Mouse (Mus musculus) thymus, postnatal 36 days (tissue): Measurements from ENCODE around the gene Itpk1.

ENCODE experiments used
- DNase-seq, 2 experiments: peaks; one replicate each; pipeline ENCODE4 v3.0.0; 2022; ENCODE audit warnings: mixed read lengths in 2 of 2

The Itpk1 gene

DNA sequence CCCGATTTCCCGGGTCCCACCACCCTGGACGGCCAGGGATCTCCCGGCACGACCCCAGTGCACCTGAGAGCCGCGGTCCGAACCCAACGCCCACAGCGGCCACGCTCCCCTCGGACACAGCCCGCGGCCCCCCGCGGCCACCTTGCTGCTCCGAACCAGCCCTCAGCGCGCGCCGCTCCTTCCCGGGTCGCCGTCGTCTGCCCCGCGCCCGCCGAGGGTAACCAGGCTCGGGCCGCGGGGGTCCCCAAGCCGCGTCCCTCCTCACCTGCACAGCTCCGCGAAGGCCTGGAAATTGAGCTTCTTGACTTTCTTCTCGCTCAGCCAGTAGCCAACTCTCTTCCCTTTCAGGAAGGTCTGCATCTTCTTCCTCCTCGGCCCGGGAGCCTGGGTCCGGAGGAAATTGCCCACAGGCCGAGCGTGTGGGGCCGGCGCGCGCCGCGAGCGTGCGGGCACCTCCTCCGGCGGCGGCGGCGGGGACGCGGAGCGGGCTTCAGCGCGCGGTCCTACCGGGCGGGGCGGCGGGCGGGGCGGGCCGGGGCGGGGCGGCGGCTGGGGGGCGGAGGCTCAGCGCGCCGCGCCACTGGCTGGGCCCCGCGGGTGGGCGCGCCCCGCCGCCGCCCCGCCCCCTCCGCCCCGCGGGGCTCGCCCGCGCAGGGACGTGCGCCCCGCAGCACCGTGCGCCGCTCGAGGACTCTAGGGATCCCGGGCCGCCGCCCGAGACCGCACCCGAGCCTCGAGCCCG, at the start of gene Itpk1:
TSS of gene Itpk1 (minus strand) at position 474 of the 742 bp plus-strand sequence.
- peak; percentile 61 to 63 for DNase-seq

GRCm38 (mm10) chr12:102748256-102748655, 43.5 kb upstream of the Itpk1 start:
- no peak for DNase-seq

DNA sequence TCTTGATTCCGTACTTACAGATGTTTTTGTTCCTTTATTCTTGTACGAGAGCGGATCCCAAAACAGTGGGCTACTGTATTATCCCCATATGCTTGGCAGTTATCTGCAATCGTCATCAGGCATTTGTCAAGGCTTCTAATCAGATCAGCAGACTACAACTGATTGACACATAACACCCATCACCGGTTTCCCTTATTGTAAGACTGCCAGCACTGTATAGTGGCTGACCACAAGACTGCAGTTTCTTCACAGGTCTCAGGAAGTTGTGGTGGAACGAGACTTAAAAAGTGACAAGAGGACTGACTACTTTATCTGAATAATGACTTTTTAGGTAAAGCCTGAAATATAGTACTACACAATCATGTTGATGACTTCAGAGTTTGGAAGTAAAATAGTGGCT, 40.1 kb upstream of the Itpk1 start:
- no peak for DNase-seq

- DNase-seq: peak; percentile 87 to 91
These were observed 39.2 kb upstream of the Itpk1 start, which contains the start of the genes Moap1 and Tmem251 for GRCm38 (mm10) chr12:102743589-102744574. Gene Moap1 (minus strand): TSS chr12:102743661. Gene Tmem251 (plus strand): TSS chr12:102743762.

DNA sequence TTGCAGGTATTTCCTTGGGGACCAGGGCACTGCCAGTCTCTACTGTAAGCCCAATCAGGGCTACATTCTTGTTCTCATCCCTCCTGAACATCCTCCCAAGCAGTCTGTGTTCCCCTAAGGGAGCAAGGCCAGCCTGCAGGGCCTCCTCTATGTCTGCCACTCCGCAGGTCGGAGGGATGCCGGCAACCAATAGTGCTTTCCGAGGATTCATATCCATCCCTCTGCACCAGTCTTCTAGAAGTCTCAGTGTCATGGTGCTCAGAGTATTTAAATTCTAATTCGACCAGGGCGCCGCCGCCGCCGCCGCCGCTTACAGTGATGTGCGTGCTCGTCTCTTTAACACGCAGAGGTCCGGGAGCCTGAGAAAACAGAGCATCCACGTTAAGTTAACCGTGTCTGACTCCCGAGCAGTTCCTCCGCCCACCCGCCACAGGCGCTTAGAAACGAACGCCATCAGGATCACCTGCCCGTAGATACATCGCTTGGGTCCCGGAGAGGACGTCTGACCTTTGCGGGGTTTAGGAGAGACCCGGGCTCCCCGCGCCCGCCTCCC, 38.4 kb upstream of the Itpk1 start:
- no peak for DNase-seq

DNA sequence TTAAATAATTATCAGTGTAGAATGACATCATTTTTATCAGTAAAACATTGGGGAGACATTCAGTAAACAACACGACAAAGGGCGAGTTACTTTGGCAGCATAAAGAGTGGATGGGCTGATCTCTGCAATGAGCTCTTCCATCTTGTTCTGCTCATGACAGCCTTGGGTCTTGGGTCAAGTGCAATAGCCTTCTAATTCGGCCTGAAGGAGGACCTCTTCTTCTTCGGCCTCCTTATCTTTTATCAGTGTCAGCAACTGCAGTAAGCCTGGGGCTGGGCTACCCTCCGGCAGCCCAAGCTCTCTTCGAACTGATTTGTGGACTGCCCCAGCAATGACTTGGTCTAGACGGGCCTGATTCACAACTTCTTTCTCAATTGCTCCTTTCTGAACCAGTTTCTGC, 37.3 kb upstream of the Itpk1 start:
- DNase-seq: no peak

GRCm38 (mm10) chr12:102740285-102740684, 35.6 kb upstream of the Itpk1 start:
- DNase-seq: no peak

DNA sequence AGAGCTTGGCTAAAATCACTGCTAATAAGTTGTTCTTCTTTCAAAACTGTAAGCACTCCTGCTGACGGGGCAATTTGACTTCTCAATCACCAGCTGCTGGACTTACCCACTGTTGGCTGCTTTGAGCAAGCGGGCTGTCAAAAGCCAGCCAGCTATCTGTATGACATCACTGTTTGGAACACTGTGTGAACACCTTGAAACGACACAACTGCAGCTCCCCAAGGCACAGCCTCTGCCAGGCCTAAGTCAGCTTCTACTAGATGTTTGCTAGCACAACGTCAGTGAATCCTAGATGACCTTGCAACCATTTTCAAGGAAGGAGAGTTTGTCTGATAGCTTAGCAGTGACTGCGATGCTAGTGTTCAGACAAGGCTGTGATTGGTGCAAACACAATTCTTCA, 34.4 kb upstream of the Itpk1 start:
- DNase-seq: no peak

DNA sequence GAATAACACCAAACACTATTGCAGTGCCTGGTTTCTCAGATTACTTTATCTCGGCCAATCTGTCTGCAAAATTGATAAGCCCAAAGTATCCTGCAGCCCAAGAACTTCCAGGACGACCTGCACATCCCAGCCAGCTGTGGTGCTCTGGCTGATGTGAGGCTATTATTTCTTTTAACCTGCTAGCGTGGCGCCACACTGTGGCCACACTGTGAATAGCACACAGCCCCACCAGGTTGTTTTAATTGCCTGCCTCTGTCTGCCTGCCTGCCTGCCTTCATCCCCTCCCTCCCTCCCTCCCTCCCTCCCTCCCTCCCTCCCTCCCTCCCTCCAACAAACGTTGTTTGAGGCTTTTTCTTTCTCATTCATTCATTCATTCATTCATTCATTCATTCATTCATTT, 28.7 kb upstream of the Itpk1 start:
- peak; percentile 62 to 64 for DNase-seq

- no peak for DNase-seq
These were observed 26.3 kb upstream of the Itpk1 start for GRCm38 (mm10) chr12:102730798-102731619.

DNA sequence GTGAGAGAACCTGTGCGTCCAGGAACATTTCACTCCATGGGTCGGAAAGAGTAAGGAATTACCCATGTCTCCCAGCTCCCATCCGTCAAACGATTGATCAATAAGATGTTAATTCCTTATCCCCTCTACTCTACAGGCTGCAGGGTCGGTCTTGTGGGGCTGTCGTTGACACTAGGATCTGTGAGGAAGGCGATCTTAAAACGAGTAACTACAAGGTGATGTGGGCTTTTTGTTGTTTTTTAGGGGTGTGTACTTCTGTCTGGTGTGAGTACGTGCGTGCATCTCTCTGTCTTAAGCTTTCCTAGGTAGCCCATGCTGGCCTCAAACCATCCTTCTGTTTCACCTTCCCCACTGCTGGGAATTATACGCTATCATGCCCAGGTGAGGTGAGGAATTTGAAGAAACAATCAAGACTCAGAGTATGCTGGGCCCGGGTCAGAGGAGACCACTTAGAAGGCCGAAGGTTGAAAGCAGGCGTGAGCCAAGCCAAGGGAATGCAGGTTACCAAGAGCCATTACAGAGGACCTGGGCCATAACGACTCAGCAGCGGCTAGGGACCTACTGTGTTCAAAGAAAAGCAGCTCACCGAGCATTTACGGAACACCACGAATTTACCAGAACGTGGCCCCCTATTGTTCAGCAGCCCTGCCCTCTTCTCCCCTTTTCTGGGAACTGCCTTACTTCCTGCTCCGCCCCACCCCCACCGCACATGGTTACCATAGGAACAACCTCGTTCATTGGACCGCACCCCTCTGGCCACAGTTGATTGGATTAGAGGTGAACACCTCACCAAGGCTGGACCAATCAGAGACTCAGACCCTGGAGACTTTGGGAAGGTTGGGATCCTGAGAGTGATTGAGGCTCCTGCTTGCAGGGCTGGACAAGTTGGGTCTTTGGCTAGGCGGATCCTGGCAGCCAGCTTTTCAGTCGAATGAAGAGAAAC, 25.4 kb upstream of the Itpk1 start:
- DNase-seq: peak; percentile 43 to 57

- DNase-seq: no peak
These were observed 21.0 kb upstream of the Itpk1 start for GRCm38 (mm10) chr12:102725761-102726175.

GRCm38 (mm10) chr12:102725146-102725545, 20.4 kb upstream of the Itpk1 start:
- no peak for DNase-seq

GRCm38 (mm10) chr12:102723861-102724260, 19.1 kb upstream of the Itpk1 start:
- DNase-seq: no peak

DNA sequence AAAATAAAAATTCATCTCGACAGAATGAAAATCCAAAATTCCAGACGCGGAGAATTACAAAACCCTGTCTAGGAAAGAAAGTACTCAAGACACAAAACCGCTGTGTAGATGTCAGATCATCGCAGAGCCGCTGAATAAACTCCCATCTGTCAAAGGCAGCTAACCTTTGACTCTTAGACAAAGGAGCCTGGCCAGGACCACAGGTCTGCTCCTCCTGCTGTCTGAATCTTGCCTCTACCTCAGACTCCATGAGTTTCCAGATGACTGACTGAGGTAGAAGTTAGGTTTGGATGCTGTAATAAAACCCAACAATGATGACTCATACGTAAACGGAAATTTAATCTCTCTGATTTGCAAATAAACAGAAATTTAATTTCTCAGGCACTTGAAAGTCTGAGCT, 18.2 kb upstream of the Itpk1 start:
- DNase-seq: no peak

GRCm38 (mm10) chr12:102722451-102722850, 17.7 kb upstream of the Itpk1 start:
- DNase-seq: peak in 1 of 2 experiments; percentile 73

GRCm38 (mm10) chr12:102719552-102720315, 15.0 kb upstream of the Itpk1 start:
- peak in 1 of 2 experiments; percentile 45 for DNase-seq

DNA sequence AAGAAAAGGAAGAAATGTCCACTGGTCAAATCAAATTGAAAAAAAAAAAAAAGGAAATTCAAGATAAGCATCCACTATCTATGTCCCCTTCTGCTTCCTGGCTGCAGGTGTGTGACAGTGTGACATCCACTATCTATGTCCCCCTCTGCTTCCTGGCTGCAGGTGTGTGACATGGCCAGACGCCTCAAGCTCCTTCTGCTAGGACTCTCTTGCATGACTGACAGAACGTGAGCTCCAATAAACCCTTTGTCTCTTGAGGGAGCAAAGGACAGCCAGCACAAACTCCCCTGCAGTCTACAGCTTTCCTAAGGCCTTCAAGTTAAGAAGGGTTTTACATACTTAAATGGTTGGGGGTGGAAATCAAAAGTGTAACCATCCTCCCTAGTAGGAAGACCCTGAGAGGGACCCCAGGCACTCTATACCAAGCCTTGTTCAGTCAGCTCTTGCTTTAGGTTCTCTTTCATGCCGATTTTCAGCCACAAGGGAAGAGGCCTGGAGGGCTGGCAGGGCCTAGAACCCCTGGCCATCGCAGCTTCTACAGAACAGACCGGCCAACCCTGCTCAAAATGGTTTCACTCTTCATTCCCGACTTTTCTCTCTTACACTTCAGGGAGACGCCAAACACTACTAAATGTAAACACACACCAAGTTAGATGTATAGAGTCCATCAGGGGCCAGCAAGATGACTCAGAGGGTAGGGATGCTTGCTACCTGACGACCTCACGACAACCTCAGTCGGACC, 10.1 kb upstream of the Itpk1 start:
- no peak for DNase-seq

- no peak for DNase-seq
These were observed 9.4 kb upstream of the Itpk1 start for GRCm38 (mm10) chr12:102714116-102714515.
